Mouse (Mus musculus) erythroblast, embryonic 14.5 days (primary cell): Measurements from ENCODE around the gene Cblb.

Source experiments
- GATA1 ChIP-seq: IDR thresholded peaks from 2 replicates; pipeline ENCODE4 v1.6.1; 2012; ENCODE audit warnings: low read length, inconsistent platforms, mixed read lengths
- TAL1 ChIP-seq: IDR thresholded peaks from 3 replicates; pipeline ENCODE4 v1.6.1; 2012; ENCODE audit warnings: low read length, inconsistent platforms, mixed read lengths

DNA sequence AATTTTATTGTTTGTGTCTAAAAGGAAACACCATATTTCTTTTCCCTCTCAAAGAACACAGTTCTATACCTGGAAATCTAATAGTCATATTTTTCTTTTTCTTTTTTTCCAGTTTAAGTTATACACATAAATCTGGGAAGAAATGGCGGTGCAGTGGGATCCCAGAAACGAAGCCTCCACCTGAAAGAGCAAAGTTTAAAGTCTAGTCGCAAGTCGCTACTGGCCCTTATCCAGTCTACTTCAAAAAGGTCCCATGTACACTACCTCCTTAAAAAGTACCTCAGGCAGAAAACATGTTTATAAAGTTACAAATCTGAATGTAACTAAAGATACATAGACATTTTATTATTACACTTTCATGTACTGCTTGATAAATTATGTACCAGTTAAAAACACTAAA lies 219.2 kb downstream of the Cblb start:
- TF ChIP-seq TAL1 (no peak), GATA1 (no peak)
